ENCODE assay signal across 7 mouse cellular contexts in genomic region chr7:126583761-126584160, GRCm38 (mm10). TPM values are rescaled to one million over a fixed set of nuclear protein-coding genes. Genes with fewer than 3 reads are reported as not detected.
DNase-seq lines count a peak whose midpoint lies in the region; ATAC-seq and TF ChIP-seq lines count a peak whose summit lies in the region.

No protein-coding gene starts in this region.

- peak; percentile 19 for DNase-seq in lung, embryonic 14.5 days
- DNase-seq in lung, adult 18-20 months = no peak
- no peak for DNase-seq in urinary bladder, postnatal 25 days (ENCODE audit: low spot score)
- DNase-seq in layer of hippocampus, adult 18-20 months (ENCODE audit: low spot score in 2 of 2) = no peak

- peak overlapping the region; percentile 55 for H3K4me3 ChIP-seq in lung, embryonic 14.5 days (ENCODE audit: low read depth, low read length)
- H3K4me3 ChIP-seq in embryonic facial prominence, embryonic 12.5 days = peak overlapping the region; percentile 57
- H3K4me3 ChIP-seq in intestine, embryonic 15.5 days (replicated peaks) = peak overlapping the region; percentile 53
- H3K4me3 ChIP-seq in neural tube, embryonic 14.5 days (ENCODE audit: low read depth, low read length) = peak overlapping the region; percentile 51

- H3K9me3 ChIP-seq in lung, embryonic 14.5 days (ENCODE audit: low read depth, low read length) = no peaks in the 10 kb centered on the region
- no peaks in the 10 kb centered on the region for H3K9me3 ChIP-seq in embryonic facial prominence, embryonic 12.5 days
- no peaks in the 10 kb centered on the region for H3K9me3 ChIP-seq in intestine, embryonic 15.5 days
- H3K9me3 ChIP-seq in neural tube, embryonic 14.5 days (ENCODE audit: control insufficient read depth, low read length) = no peaks in the 10 kb centered on the region

- H3K9ac ChIP-seq in lung, embryonic 14.5 days = peak overlapping the region; percentile 57; the same call in 1 of the 2 replicates
- no peak overlapping the region for H3K9ac ChIP-seq in embryonic facial prominence, embryonic 12.5 days
- H3K9ac ChIP-seq in intestine, embryonic 15.5 days = peak overlapping the region; percentile 43; the same call in 1 of the 2 replicates
- H3K9ac ChIP-seq in neural tube, embryonic 14.5 days (replicated peaks; ENCODE audit: low read depth, low read length) = no peak overlapping the region

- no peak overlapping the region for H3K27ac ChIP-seq in lung, embryonic 14.5 days (ENCODE audit: low read depth)
- peak overlapping the region; percentile 76; the same call in 1 of the 2 replicates for H3K27ac ChIP-seq in embryonic facial prominence, embryonic 12.5 days
- 0 out of 2 replicates have a peak overlapping the region, but pooled peaks have one; percentile 74 for H3K27ac ChIP-seq in intestine, embryonic 15.5 days
- no peak overlapping the region for H3K27ac ChIP-seq in neural tube, embryonic 14.5 days (ENCODE audit: low read depth, low read length)

- TF ChIP-seq CTCF in lung, embryonic 14.5 days (IDR thresholded peaks at IDR 0.05; ENCODE audit: low read depth) = no peak

- no peaks in the 10 kb centered on the region for H3K4me1 ChIP-seq in lung, embryonic 14.5 days (ENCODE audit: insufficient read depth)
- H3K4me1 ChIP-seq in embryonic facial prominence, embryonic 12.5 days = 0 out of 2 replicates have a peak, but pooled peaks cover 10% of the 10 kb centered on the region
- H3K4me1 ChIP-seq in intestine, embryonic 15.5 days (replicated peaks) = peaks cover 4% of the 10 kb centered on the region; the same call in 1 of the 2 replicates
- peaks cover 3% of the 10 kb centered on the region; the same call in 1 of the 2 replicates for H3K4me1 ChIP-seq in neural tube, embryonic 14.5 days (ENCODE audit: control insufficient read depth, insufficient read depth, low read length)

- 53% methylated on average over 6 of the region's 6 CpGs for whole genome bisulfite sequencing in lung, embryonic 14.5 days
- WGBS in embryonic facial prominence, embryonic 12.5 days = 55% methylated on average over 6 of the region's 6 CpGs
- 47% methylated on average over 6 of the region's 6 CpGs for WGBS in intestine, embryonic 15.5 days
- 65% methylated on average over 6 of the region's 6 CpGs for WGBS in neural tube, embryonic 14.5 days

- no peak for ATAC-seq in lung, embryonic 14.5 days (ENCODE audit: insufficient read depth)
- no peak for ATAC-seq in embryonic facial prominence, embryonic 12.5 days (ENCODE audit: insufficient number of reproducible peaks, insufficient read depth, low FRiP score, low TSS enrichment)
- ATAC-seq in intestine, embryonic 15.5 days = no peak
- ATAC-seq in neural tube, embryonic 14.5 days (ENCODE audit: low read depth) = no peak

- no peaks in the 10 kb centered on the region for H3K27me3 ChIP-seq in lung, embryonic 14.5 days (ENCODE audit: insufficient read depth, low read length)
- H3K27me3 ChIP-seq in embryonic facial prominence, embryonic 12.5 days = peaks cover 12% of the 10 kb centered on the region; the same call in 1 of the 2 replicates
- H3K27me3 ChIP-seq in intestine, embryonic 15.5 days (replicated peaks) = 0 out of 2 replicates have a peak, but pooled peaks cover 4% of the 10 kb centered on the region
- no peaks in the 10 kb centered on the region for H3K27me3 ChIP-seq in neural tube, embryonic 14.5 days (ENCODE audit: control insufficient read depth, insufficient read depth, low read length)

- peaks cover 3% of the 10 kb centered on the region; the same call in 1 of the 2 replicates for H3K36me3 ChIP-seq in lung, embryonic 14.5 days (ENCODE audit: insufficient read depth)
- peaks cover 4% of the 10 kb centered on the region for H3K36me3 ChIP-seq in embryonic facial prominence, embryonic 12.5 days
- no peaks in the 10 kb centered on the region for H3K36me3 ChIP-seq in intestine, embryonic 15.5 days
- no peaks in the 10 kb centered on the region for H3K36me3 ChIP-seq in neural tube, embryonic 14.5 days (ENCODE audit: control insufficient read depth, insufficient read depth, low read length)

- peak overlapping the region; percentile 83 for H3K4me2 ChIP-seq in lung, embryonic 14.5 days
- peak overlapping the region; percentile 76 for H3K4me2 ChIP-seq in embryonic facial prominence, embryonic 12.5 days (replicated peaks)
- peak overlapping the region; percentile 80 for H3K4me2 ChIP-seq in intestine, embryonic 15.5 days (replicated peaks)
- H3K4me2 ChIP-seq in neural tube, embryonic 14.5 days (ENCODE audit: low read depth, low read length) = peak overlapping the region; percentile 86

RNA-seq across cellular contexts. Expression of gene Apobr, which starts 1.0 kb away (rescaled TPM):
- polyA plus RNA-seq in lung, embryonic 14.5 days (2014; fragmentation: Nextera tagmentation; extraction: Ambion mirVana) = 0.32 and 0.54 TPM in 2 replicates
- polyA plus RNA-seq in embryonic facial prominence, embryonic 12.5 days (2016; fragmentation: Nextera tagmentation; extraction: Ambion mirVana) = 0.59 and 0.96 TPM in 2 replicates
- 0.75 and 1.8 TPM in 2 replicates for polyA plus RNA-seq in intestine, embryonic 15.5 days (2015; fragmentation: Nextera tagmentation; extraction: Ambion mirVana)
- polyA plus RNA-seq in neural tube, embryonic 14.5 days (2014; fragmentation: Nextera tagmentation; extraction: Ambion mirVana) = 0.06 and 0.70 TPM in 2 replicates
- total RNA-seq in layer of hippocampus, adult 18-20 months (2021) = under 1 TPM; 0.62 to 0.94 TPM

RNA-seq across cellular contexts. Expression of gene Cln3, which starts 1.9 kb away (rescaled TPM):
- 24.1 and 27.3 TPM in 2 replicates for polyA plus RNA-seq in lung, embryonic 14.5 days (2014; fragmentation: Nextera tagmentation; extraction: Ambion mirVana)
- 33.3 and 34.4 TPM in 2 replicates for polyA plus RNA-seq in embryonic facial prominence, embryonic 12.5 days (2016; fragmentation: Nextera tagmentation; extraction: Ambion mirVana)
- polyA plus RNA-seq in intestine, embryonic 15.5 days (2015; fragmentation: Nextera tagmentation; extraction: Ambion mirVana) = 34.4 and 34.9 TPM in 2 replicates
- 24.9 and 26.6 TPM in 2 replicates for polyA plus RNA-seq in neural tube, embryonic 14.5 days (2014; fragmentation: Nextera tagmentation; extraction: Ambion mirVana)
- total RNA-seq in layer of hippocampus, adult 18-20 months (2021) = 10 to 100 TPM; 27.5 to 32.1 TPM

RNA-seq across cellular contexts. Expression of gene Il27, which starts 11.0 kb away (rescaled TPM):
- not detected in 2 replicates for polyA plus RNA-seq in lung, embryonic 14.5 days (2014; fragmentation: Nextera tagmentation; extraction: Ambion mirVana)
- not detected in 2 replicates for polyA plus RNA-seq in embryonic facial prominence, embryonic 12.5 days (2016; fragmentation: Nextera tagmentation; extraction: Ambion mirVana)
- polyA plus RNA-seq in intestine, embryonic 15.5 days (2015; fragmentation: Nextera tagmentation; extraction: Ambion mirVana) = not detected in 2 replicates
- not detected in 2 replicates for polyA plus RNA-seq in neural tube, embryonic 14.5 days (2014; fragmentation: Nextera tagmentation; extraction: Ambion mirVana)
- total RNA-seq in layer of hippocampus, adult 18-20 months (2021) = not detected

RNA-seq across cellular contexts. Expression of gene Eif3c, which starts 17.6 kb away (rescaled TPM):
- polyA plus RNA-seq in lung, embryonic 14.5 days (2014; fragmentation: Nextera tagmentation; extraction: Ambion mirVana) = 169 and 183 TPM in 2 replicates
- polyA plus RNA-seq in embryonic facial prominence, embryonic 12.5 days (2016; fragmentation: Nextera tagmentation; extraction: Ambion mirVana) = 186 and 200 TPM in 2 replicates
- 190 and 217 TPM in 2 replicates for polyA plus RNA-seq in intestine, embryonic 15.5 days (2015; fragmentation: Nextera tagmentation; extraction: Ambion mirVana)
- 156 and 171 TPM in 2 replicates for polyA plus RNA-seq in neural tube, embryonic 14.5 days (2014; fragmentation: Nextera tagmentation; extraction: Ambion mirVana)
- total RNA-seq in layer of hippocampus, adult 18-20 months (2021) = 100 to 1,000 TPM; 180 to 184 TPM

RNA-seq across cellular contexts. Expression of gene Nupr1, which starts 46.9 kb away (rescaled TPM):
- 9.7 and 10.7 TPM in 2 replicates for polyA plus RNA-seq in lung, embryonic 14.5 days (2014; fragmentation: Nextera tagmentation; extraction: Ambion mirVana)
- 4.3 and 5.6 TPM in 2 replicates for polyA plus RNA-seq in embryonic facial prominence, embryonic 12.5 days (2016; fragmentation: Nextera tagmentation; extraction: Ambion mirVana)
- 53.4 and 111 TPM in 2 replicates for polyA plus RNA-seq in intestine, embryonic 15.5 days (2015; fragmentation: Nextera tagmentation; extraction: Ambion mirVana)
- polyA plus RNA-seq in neural tube, embryonic 14.5 days (2014; fragmentation: Nextera tagmentation; extraction: Ambion mirVana) = 2.2 and 10.8 TPM in 2 replicates
- total RNA-seq in layer of hippocampus, adult 18-20 months (2021) = 1 to 10 TPM; 6.8 to 8.8 TPM

Comparison
In these comparisons a context has a peak if more than half of its experiments do, and no peak if none do; other contexts are left out.
1. H3K27ac ChIP-seq: peak in embryonic facial prominence, embryonic 12.5 days (single experiment) and intestine, embryonic 15.5 days (single experiment); none in lung, embryonic 14.5 days (single experiment) and neural tube, embryonic 14.5 days (single experiment).
2. H3K9ac ChIP-seq: peak in lung, embryonic 14.5 days (single experiment) and intestine, embryonic 15.5 days (single experiment); none in embryonic facial prominence, embryonic 12.5 days (single experiment) and neural tube, embryonic 14.5 days (single experiment).
3. Peak in every context shown above with its lines, with median percentiles within 50 percentile points of each other: H3K4me2 ChIP-seq and H3K4me3 ChIP-seq.